Mouse (Mus musculus) midbrain, embryonic 13.5 days (tissue): ENCODE measurements at regions not wholly inside any gene's neighbourhood (a gene's known extent, or its start where the extent isn't known, plus 50 kb on each side); places are given as distances from the start of the nearest gene placed in this dataset.

Experiments used
- ATAC-seq: fragments of 200-750 bp; cut with Nextera tagmentation; 2 replicates; pipeline ENCODE4 v1.8.0; 2017; ENCODE audit warnings: mild to moderate bottlenecking, moderate TSS enrichment, moderate library complexity
- H3K27ac ChIP-seq: fragments of 300-500 bp; sonication (generic); 2 replicates; pipeline ENCODE4 v1.5.1; 2015; ENCODE audit warnings: inconsistent platforms, mild to moderate bottlenecking, moderate library complexity
- H3K27me3 ChIP-seq: fragments of 300-500 bp; sonication (generic); 2 replicates; pipeline ENCODE4 v1.6.1; 2015; ENCODE audit warnings: mild to moderate bottlenecking, inconsistent platforms
- H3K36me3 ChIP-seq: fragments of 300-500 bp; sonication (generic); 2 replicates; pipeline ENCODE4 v1.6.1; 2015; ENCODE audit warnings: mild to moderate bottlenecking, inconsistent platforms
- H3K4me1 ChIP-seq: fragments of 300-500 bp; sonication (generic); replicated peaks from 2 replicates; pipeline ENCODE4 v1.6.1; 2015; ENCODE audit warnings: inconsistent platforms
- H3K4me2 ChIP-seq: fragments of 300-500 bp; sonication (generic); replicated peaks from 2 replicates; pipeline ENCODE4 v1.6.1; 2015; ENCODE audit warnings: moderate library complexity, mild to moderate bottlenecking, inconsistent platforms
- H3K4me3 ChIP-seq: fragments of 300-500 bp; sonication (generic); replicated peaks from 2 replicates; pipeline ENCODE4 v1.5.1; 2015; ENCODE audit warnings: mild to moderate bottlenecking, inconsistent platforms
- H3K9ac ChIP-seq: fragments of 300-500 bp; sonication (generic); replicated peaks from 2 replicates; pipeline ENCODE4 v1.6.1; 2015; ENCODE audit warnings: mild to moderate bottlenecking, inconsistent platforms
- H3K9me3 ChIP-seq: fragments of 300-500 bp; sonication (generic); 2 replicates; pipeline ENCODE4 v1.6.1; 2016; ENCODE audit warnings: mild to moderate bottlenecking, inconsistent platforms
- WGBS: fragments of 180-500 bp; shearing (Covaris S2); methylation state at CpG from one replicate; pipeline ENCODE4 v1.1.7; 2015; 5-methylcytosine and 5-hydroxymethylcytosine counted together

GRCm38 (mm10) chr2:114918420-114919332 is 263.9 kb upstream of the Dph6 start:
- Histone ChIP-seq H3K27ac (no peak overlapping the region), H3K36me3 (no peaks in the 10 kb centered on the region), H3K4me2 (no peak overlapping the region), H3K4me1 (no peaks in the 10 kb centered on the region), H3K27me3 (no peaks in the 10 kb centered on the region), H3K4me3 (no peak overlapping the region), H3K9ac (no peak overlapping the region), H3K9me3 (no peaks in the 10 kb centered on the region)
- 76% methylated on average over 16 of the region's 16 CpGs for WGBS
- peak; percentile 68 for ATAC-seq

- Histone ChIP-seq H3K27me3 (no peaks in the 10 kb centered on the region), H3K4me1 (no peaks in the 10 kb centered on the region), H3K9me3 (no peaks in the 10 kb centered on the region), H3K4me2 (no peak overlapping the region), H3K36me3 (no peaks in the 10 kb centered on the region), H3K9ac (no peak overlapping the region), H3K4me3 (no peak overlapping the region), H3K27ac (no peak overlapping the region)
- no peak for ATAC-seq
- WGBS: 80% methylated on average over 2 of the region's 2 CpGs
Measured at GRCm38 (mm10) chr2:114923911-114924310, 269.1 kb upstream of the Dph6 start.

GRCm38 (mm10) chr2:114935436-114935835 is 280.7 kb upstream of the Dph6 start:
- Histone ChIP-seq H3K4me3 (no peak overlapping the region), H3K36me3 (no peaks in the 10 kb centered on the region), H3K27me3 (no peaks in the 10 kb centered on the region), H3K4me2 (no peak overlapping the region), H3K27ac (no peak overlapping the region), H3K9ac (no peak overlapping the region), H3K9me3 (no peaks in the 10 kb centered on the region), H3K4me1 (0 out of 2 replicates have a peak, but pooled peaks cover 2% of the 10 kb centered on the region)
- ATAC-seq: no peak
- 79% methylated on average over 3 of the region's 3 CpGs for WGBS

GRCm38 (mm10) chr2:114938416-114939147 is 283.8 kb upstream of the Dph6 start:
- no peak overlapping the region for H3K4me2 ChIP-seq
- no peak for ATAC-seq
- no peaks in the 10 kb centered on the region for H3K27me3 ChIP-seq
- no peak overlapping the region for H3K27ac ChIP-seq
- no peak overlapping the region for H3K9ac ChIP-seq
- no peaks in the 10 kb centered on the region for H3K9me3 ChIP-seq
- H3K4me3 ChIP-seq: no peak overlapping the region
- 76% methylated on average over 7 of the region's 7 CpGs for WGBS
- 0 out of 2 replicates have a peak, but pooled peaks cover 2% of the 10 kb centered on the region for H3K4me1 ChIP-seq
- H3K36me3 ChIP-seq: no peaks in the 10 kb centered on the region

GRCm38 (mm10) chr2:114966111-114966510 is 311.3 kb upstream of the Dph6 start:
- WGBS: 84% methylated on average over 3 of the region's 3 CpGs

GRCm38 (mm10) chr2:114968651-114969050 is 313.9 kb upstream of the Dph6 start:
- H3K9ac ChIP-seq: no peak overlapping the region
- ATAC-seq: no peak
- no peak overlapping the region for H3K27ac ChIP-seq
- no peaks in the 10 kb centered on the region for H3K4me1 ChIP-seq
- H3K27me3 ChIP-seq: no peaks in the 10 kb centered on the region
- H3K36me3 ChIP-seq: no peaks in the 10 kb centered on the region
- no peak overlapping the region for H3K4me3 ChIP-seq
- 44% methylated on average over 1 of the region's 1 CpGs for WGBS
- H3K9me3 ChIP-seq: no peaks in the 10 kb centered on the region
- no peak overlapping the region for H3K4me2 ChIP-seq

More at GRCm38 (mm10) chr2:114966111-114966510, 311.3 kb upstream of the Dph6 start:
- no peaks in the 10 kb centered on the region for H3K36me3 ChIP-seq
- H3K4me3 ChIP-seq: no peak overlapping the region
- no peak overlapping the region for H3K9ac ChIP-seq
- H3K9me3 ChIP-seq: no peaks in the 10 kb centered on the region
- no peak overlapping the region for H3K27ac ChIP-seq
- no peaks in the 10 kb centered on the region for H3K4me1 ChIP-seq
- ATAC-seq: no peak
- H3K4me2 ChIP-seq: no peak overlapping the region
- H3K27me3 ChIP-seq: no peaks in the 10 kb centered on the region

- no peak overlapping the region for H3K4me2 ChIP-seq
- ATAC-seq: no peak
Measured at GRCm38 (mm10) chr2:114993419-114993818, 338.7 kb upstream of the Dph6 start.

GRCm38 (mm10) chr2:114993882-114994281 is 339.1 kb upstream of the Dph6 start:
- no peak for ATAC-seq
- Histone ChIP-seq H3K4me1 (no peaks in the 10 kb centered on the region), H3K27ac (no peak overlapping the region), H3K27me3 (no peaks in the 10 kb centered on the region), H3K4me3 (no peak overlapping the region), H3K4me2 (no peak overlapping the region), H3K36me3 (no peaks in the 10 kb centered on the region), H3K9ac (no peak overlapping the region), H3K9me3 (no peaks in the 10 kb centered on the region)
- 94% methylated on average over 2 of the region's 2 CpGs for WGBS

More at GRCm38 (mm10) chr2:114993419-114993818, 338.7 kb upstream of the Dph6 start:
- Histone ChIP-seq H3K9ac (no peak overlapping the region), H3K4me1 (no peaks in the 10 kb centered on the region), H3K9me3 (no peaks in the 10 kb centered on the region), H3K27me3 (no peaks in the 10 kb centered on the region), H3K4me3 (no peak overlapping the region), H3K27ac (no peak overlapping the region), H3K36me3 (no peaks in the 10 kb centered on the region)

GRCm38 (mm10) chr2:114994691-114995347 is 340.1 kb upstream of the Dph6 start:
- Histone ChIP-seq H3K9ac (no peak overlapping the region), H3K4me1 (no peaks in the 10 kb centered on the region), H3K9me3 (no peaks in the 10 kb centered on the region), H3K27ac (no peak overlapping the region), H3K4me2 (no peak overlapping the region), H3K4me3 (no peak overlapping the region), H3K27me3 (no peaks in the 10 kb centered on the region), H3K36me3 (no peaks in the 10 kb centered on the region)
- no peak for ATAC-seq
- 76% methylated on average over 2 of the region's 2 CpGs for WGBS

GRCm38 (mm10) chr2:115013916-115014315 is 359.2 kb upstream of the Dph6 start:
- H3K4me2 ChIP-seq: no peak overlapping the region
- no peak overlapping the region for H3K27ac ChIP-seq
- H3K27me3 ChIP-seq: no peaks in the 10 kb centered on the region
- H3K9me3 ChIP-seq: no peaks in the 10 kb centered on the region
- no peak overlapping the region for H3K9ac ChIP-seq
- H3K4me3 ChIP-seq: no peak overlapping the region
- no peaks in the 10 kb centered on the region for H3K4me1 ChIP-seq
- no peak for ATAC-seq
- 88% methylated on average over 1 of the region's 1 CpGs for WGBS
- no peaks in the 10 kb centered on the region for H3K36me3 ChIP-seq

GRCm38 (mm10) chr2:115026777-115027176 is 372.0 kb upstream of the Dph6 start:
- no peaks in the 10 kb centered on the region for H3K9me3 ChIP-seq
- no peak overlapping the region for H3K9ac ChIP-seq
- no peaks in the 10 kb centered on the region for H3K27me3 ChIP-seq
- no peaks in the 10 kb centered on the region for H3K36me3 ChIP-seq
- no peak overlapping the region for H3K4me3 ChIP-seq
- H3K4me2 ChIP-seq: no peak overlapping the region
- no peak for ATAC-seq
- 90% methylated on average over 3 of the region's 3 CpGs for WGBS
- no peaks in the 10 kb centered on the region; the same call in 1 of the 2 replicates for H3K4me1 ChIP-seq
- no peak overlapping the region for H3K27ac ChIP-seq

- Histone ChIP-seq H3K27me3 (no peaks in the 10 kb centered on the region), H3K27ac (no peak overlapping the region), H3K9me3 (no peaks in the 10 kb centered on the region), H3K4me1 (no peaks in the 10 kb centered on the region; the same call in 1 of the 2 replicates), H3K9ac (no peak overlapping the region), H3K4me2 (no peak overlapping the region), H3K36me3 (no peaks in the 10 kb centered on the region), H3K4me3 (no peak overlapping the region)
- peak; percentile 17; the same call in 1 of the 2 replicates for ATAC-seq
- 39% methylated on average over 2 of the region's 2 CpGs for WGBS
Measured at GRCm38 (mm10) chr2:115031134-115031533, 376.4 kb upstream of the Dph6 start.
